Mouse (Mus musculus): ENCODE results near the gene Gm3685.
"Not testable (repeated sequence)": the region's sequence is repeated elsewhere in the genome, so short reads cannot be mapped to it uniquely, and the experiment has no call there.

Gm3685 gene

DNA sequence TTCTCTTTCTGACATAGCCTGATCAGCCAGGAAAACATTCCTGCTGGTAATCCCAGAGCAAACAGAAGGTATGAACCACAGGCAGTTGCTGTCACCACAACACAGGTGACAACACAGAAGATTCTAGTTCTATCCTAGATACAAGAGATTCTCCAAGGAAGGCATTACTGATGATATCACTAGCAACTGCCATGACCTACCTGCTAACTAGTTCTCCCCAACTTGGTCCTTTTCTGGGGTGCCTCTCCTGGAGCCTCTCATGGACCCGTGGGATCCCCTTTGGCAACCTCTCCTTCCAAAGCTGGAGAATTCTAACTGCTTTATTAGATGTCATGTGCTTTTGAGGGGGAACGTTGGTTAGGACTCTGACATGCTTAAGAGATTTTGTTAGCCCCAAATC lies at the start of gene Gm3685:
Gene Gm3685, minus strand, starts transcription at position 101 of the 400 bp plus-strand sequence.
- DNase-seq (ENCODE audit: low spot score), result not testable (repeated sequence)

DNA sequence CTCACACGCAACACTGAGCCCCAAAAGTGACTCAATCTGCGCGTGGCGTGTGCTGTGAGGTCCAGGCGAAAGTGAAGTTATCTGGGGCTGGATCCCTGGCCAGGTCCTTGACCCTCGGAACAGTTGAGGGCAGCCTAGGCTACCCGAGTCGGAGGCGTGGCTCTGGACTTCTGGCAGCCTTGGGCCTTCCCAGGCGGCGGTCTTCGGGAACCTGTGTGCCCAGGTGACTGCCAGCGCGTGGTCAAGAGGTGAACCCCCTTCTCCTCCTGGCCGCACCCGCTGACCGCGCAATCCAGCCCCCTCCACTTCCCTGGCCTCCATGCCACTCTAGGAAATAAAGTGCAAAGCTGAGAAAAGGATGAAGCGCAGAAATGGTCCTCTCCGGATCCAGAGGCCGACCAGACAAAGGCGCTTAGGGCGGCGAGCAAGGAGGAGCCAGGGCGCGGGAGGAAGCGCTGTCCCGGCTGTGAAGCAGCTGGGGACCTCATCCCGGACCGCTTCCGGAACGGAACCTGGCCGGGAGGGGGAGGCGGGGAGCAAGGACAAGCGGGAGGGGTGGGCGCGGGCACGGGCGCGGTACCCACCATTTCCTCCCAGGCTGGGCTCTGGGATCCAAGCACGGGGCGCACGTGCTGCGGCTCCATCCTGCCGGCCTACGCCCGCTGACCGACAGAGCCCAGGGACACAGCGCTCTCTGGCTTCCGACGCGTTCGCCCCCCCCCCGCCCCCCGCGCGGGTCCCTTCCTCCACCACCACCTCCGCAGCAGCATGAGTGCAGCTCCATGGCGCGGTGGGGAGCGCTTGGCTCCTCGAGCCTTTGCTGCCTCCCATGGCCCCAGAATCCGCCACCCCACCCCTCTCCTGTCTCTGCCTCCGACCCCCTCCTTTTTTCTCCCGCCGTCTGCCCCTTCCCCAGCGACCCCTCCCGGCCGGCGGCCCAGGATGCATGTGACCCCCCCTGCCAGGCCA lies 17.7 kb downstream of the Gm3685 start, which contains the start of gene Gm10406:
Gene Gm10406, minus strand, starts transcription at position 669 of the 969 bp plus-strand sequence.
- not testable (repeated sequence) for DNase-seq (ENCODE audit: low spot score)

DNA sequence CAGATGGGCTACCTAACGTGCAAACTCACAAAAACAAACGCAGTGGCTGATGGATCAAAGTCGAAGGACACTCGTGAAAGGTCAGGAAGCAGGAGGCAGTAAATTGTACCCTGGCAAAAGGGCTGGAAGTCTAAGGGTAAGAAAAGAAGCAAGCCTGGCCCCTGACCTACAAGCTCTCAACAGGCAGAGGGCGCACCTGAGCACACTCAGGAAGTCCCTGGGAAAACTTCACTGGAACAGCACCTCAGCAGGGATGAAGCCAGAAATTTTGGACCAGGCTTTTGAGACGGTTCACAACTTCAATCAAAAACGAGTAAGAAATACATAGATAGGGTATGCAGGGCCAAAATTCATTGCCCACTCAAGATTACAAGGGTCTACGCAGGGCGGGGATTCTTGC lies 18.5 kb downstream of the Gm3685 start:
- not testable (repeated sequence) for DNase-seq (ENCODE audit: low spot score)
